Mouse (Mus musculus): Measurements from ENCODE around the gene A730015C16Rik. TPM values are rescaled to one million over a fixed set of nuclear protein-coding genes. Genes with fewer than 3 reads are reported as not detected.

Gene A730015C16Rik
- polyA plus RNA-seq (2015; fragmentation: Nextera tagmentation; extraction: Ambion mirVana): 0.38 and 0.99 TPM in 2 replicates

- DNase-seq (ENCODE audit: low spot score) (peak; percentile 47), ATAC-seq (ENCODE audit: low FRiP score, low TSS enrichment) (0 out of 2 replicates have a peak, but pooled peaks have one; percentile 24)
- peak within 1 kb of the TSS; percentile 94 for H3K27ac ChIP-seq (replicated peaks)
- H3K9ac ChIP-seq (ENCODE audit: low read length): peak within 1 kb of the TSS; percentile 80
- 5% methylated on average over 20 of the region's 20 CpGs for WGBS
- H3K4me3 ChIP-seq (ENCODE audit: low read depth, low read length): peak within 1 kb of the TSS; percentile 82
- H3K4me1 ChIP-seq (replicated peaks; ENCODE audit: control insufficient read depth, insufficient read depth): peaks cover 6% of the 10 kb centered on the region; the same call in 1 of the 2 replicates
- no peaks in the 10 kb centered on the region for H3K36me3 ChIP-seq (ENCODE audit: control insufficient read depth, insufficient read depth, low read length)
- H3K27me3 ChIP-seq (ENCODE audit: control insufficient read depth, insufficient read depth, low read length): no peaks in the 10 kb centered on the region
- no peak for TF ChIP-seq EP300 (optimal IDR thresholded peaks at IDR 0.05)
- no peak for TF ChIP-seq CTCF (IDR thresholded peaks at IDR 0.05; ENCODE audit: low read depth)
- H3K9me3 ChIP-seq (ENCODE audit: control insufficient read depth, low read length): no peaks in the 10 kb centered on the region
- peak within 1 kb of the TSS; percentile 95 for H3K4me2 ChIP-seq (replicated peaks; ENCODE audit: low read depth)
These were observed at the start of gene A730015C16Rik for GRCm38 (mm10) chr4:108848505-108848848. TSS of gene A730015C16Rik (minus strand) at chr4:108848619.

- Histone ChIP-seq H3K36me3 (ENCODE audit: control insufficient read depth, insufficient read depth, low read length) (no peaks in the 10 kb centered on the region; the same call in 1 of the 2 replicates), H3K4me2 (replicated peaks; ENCODE audit: low read depth) (no peak overlapping the region), H3K9ac (ENCODE audit: low read length) (no peak overlapping the region), H3K4me3 (ENCODE audit: low read depth, low read length) (no peak overlapping the region), H3K9me3 (ENCODE audit: control insufficient read depth, low read length) (no peaks in the 10 kb centered on the region), H3K27ac (replicated peaks) (no peak overlapping the region), H3K4me1 (replicated peaks; ENCODE audit: control insufficient read depth, insufficient read depth) (no peaks in the 10 kb centered on the region), H3K27me3 (ENCODE audit: control insufficient read depth, insufficient read depth, low read length) (no peaks in the 10 kb centered on the region)
- ATAC-seq (ENCODE audit: low FRiP score, low TSS enrichment) (no peak), DNase-seq (ENCODE audit: low spot score) (no peak)
- WGBS: 87% methylated on average over 6 of the region's 6 CpGs
- TF ChIP-seq EP300 (optimal IDR thresholded peaks at IDR 0.05): no peak
- no peak for TF ChIP-seq CTCF (IDR thresholded peaks at IDR 0.05; ENCODE audit: low read depth)
These were observed 42.5 kb upstream of the A730015C16Rik start for GRCm38 (mm10) chr4:108890876-108891275.

- no peaks in the 10 kb centered on the region; the same call in 1 of the 2 replicates for H3K36me3 ChIP-seq (ENCODE audit: control insufficient read depth, insufficient read depth, low read length)
- WGBS: 49% methylated on average over 4 of the region's 4 CpGs
- TF ChIP-seq EP300 (optimal IDR thresholded peaks at IDR 0.05): no peak
- no peak for TF ChIP-seq CTCF (IDR thresholded peaks at IDR 0.05; ENCODE audit: low read depth)
- H3K9me3 ChIP-seq (ENCODE audit: control insufficient read depth, low read length): no peaks in the 10 kb centered on the region
- no peaks in the 10 kb centered on the region for H3K4me1 ChIP-seq (replicated peaks; ENCODE audit: control insufficient read depth, insufficient read depth)
- no peaks in the 10 kb centered on the region for H3K27me3 ChIP-seq (ENCODE audit: control insufficient read depth, insufficient read depth, low read length)
- no peak overlapping the region for H3K27ac ChIP-seq (replicated peaks)
- no peak overlapping the region for H3K4me2 ChIP-seq (replicated peaks; ENCODE audit: low read depth)
- DNase-seq (ENCODE audit: low spot score) (no peak), ATAC-seq (ENCODE audit: low FRiP score, low TSS enrichment) (no peak)
- no peak overlapping the region for H3K9ac ChIP-seq (ENCODE audit: low read length)
- no peak overlapping the region for H3K4me3 ChIP-seq (ENCODE audit: low read depth, low read length)
These were observed 39.0 kb upstream of the A730015C16Rik start for GRCm38 (mm10) chr4:108887456-108887855.

- DNase-seq (ENCODE audit: low spot score) (no peak), ATAC-seq (ENCODE audit: low FRiP score, low TSS enrichment) (no peak)
- 53% methylated on average over 13 of the region's 13 CpGs for WGBS
- no peak overlapping the region for H3K4me2 ChIP-seq (replicated peaks; ENCODE audit: low read depth)
- H3K27me3 ChIP-seq (ENCODE audit: control insufficient read depth, insufficient read depth, low read length): no peaks in the 10 kb centered on the region
- H3K9ac ChIP-seq (ENCODE audit: low read length): no peak overlapping the region
- no peaks in the 10 kb centered on the region for H3K9me3 ChIP-seq (ENCODE audit: control insufficient read depth, low read length)
- H3K27ac ChIP-seq (replicated peaks): no peak overlapping the region
- no peaks in the 10 kb centered on the region for H3K4me1 ChIP-seq (replicated peaks; ENCODE audit: control insufficient read depth, insufficient read depth)
- no peak overlapping the region for H3K4me3 ChIP-seq (ENCODE audit: low read depth, low read length)
- H3K36me3 ChIP-seq (ENCODE audit: control insufficient read depth, insufficient read depth, low read length): no peaks in the 10 kb centered on the region
- TF ChIP-seq EP300 (optimal IDR thresholded peaks at IDR 0.05) (no peak), CTCF (IDR thresholded peaks at IDR 0.05; ENCODE audit: low read depth) (no peak)
These were observed 35.4 kb upstream of the A730015C16Rik start for GRCm38 (mm10) chr4:108883815-108884214.

- Histone ChIP-seq H3K4me2 (replicated peaks; ENCODE audit: low read depth) (peak within 1 kb of the TSS; percentile 91), H3K9ac (ENCODE audit: low read length) (peak within 1 kb of the TSS; percentile 58), H3K36me3 (ENCODE audit: control insufficient read depth, insufficient read depth, low read length) (no peaks in the 10 kb centered on the region), H3K4me1 (replicated peaks; ENCODE audit: control insufficient read depth, insufficient read depth) (no peaks in the 10 kb centered on the region), H3K9me3 (ENCODE audit: control insufficient read depth, low read length) (no peaks in the 10 kb centered on the region), H3K27ac (replicated peaks) (no peak within 1 kb of the TSS), H3K4me3 (ENCODE audit: low read depth, low read length) (peak within 1 kb of the TSS; percentile 51), H3K27me3 (ENCODE audit: control insufficient read depth, insufficient read depth, low read length) (no peaks in the 10 kb centered on the region)
- DNase-seq (ENCODE audit: low spot score): peak; percentile 85
- ATAC-seq (ENCODE audit: low FRiP score, low TSS enrichment): peak; percentile 87
- WGBS: under 1% methylated on average over 46 of the region's 46 CpGs
- no peak for TF ChIP-seq EP300 (optimal IDR thresholded peaks at IDR 0.05)
- no peak for TF ChIP-seq CTCF (IDR thresholded peaks at IDR 0.05; ENCODE audit: low read depth)
These were observed 30.8 kb upstream of the A730015C16Rik start, which contains the start of gene Rab3b for GRCm38 (mm10) chr4:108878963-108879822. TSS of gene Rab3b (plus strand) at chr4:108879063.

- DNase-seq (ENCODE audit: low spot score): no peak
- H3K9me3 ChIP-seq (ENCODE audit: control insufficient read depth, low read length): no peaks in the 10 kb centered on the region
- TF ChIP-seq EP300 (optimal IDR thresholded peaks at IDR 0.05) (no peak), CTCF (IDR thresholded peaks at IDR 0.05; ENCODE audit: low read depth) (no peak)
- H3K27me3 ChIP-seq (ENCODE audit: control insufficient read depth, insufficient read depth, low read length): no peaks in the 10 kb centered on the region
- no peak overlapping the region for H3K9ac ChIP-seq (ENCODE audit: low read length)
- no peak overlapping the region for H3K4me2 ChIP-seq (replicated peaks; ENCODE audit: low read depth)
- no peaks in the 10 kb centered on the region for H3K4me1 ChIP-seq (replicated peaks; ENCODE audit: control insufficient read depth, insufficient read depth)
- H3K27ac ChIP-seq (replicated peaks): no peak overlapping the region
- ATAC-seq (ENCODE audit: low FRiP score, low TSS enrichment): no peak
- H3K36me3 ChIP-seq (ENCODE audit: control insufficient read depth, insufficient read depth, low read length): no peaks in the 10 kb centered on the region
- H3K4me3 ChIP-seq (ENCODE audit: low read depth, low read length): no peak overlapping the region
- WGBS: 83% methylated on average over 6 of the region's 6 CpGs
These were observed 29.5 kb upstream of the A730015C16Rik start for GRCm38 (mm10) chr4:108877901-108878300.

Measured in stomach, postnatal 0 days (tissue).